Mouse (Mus musculus) thymus, adult 2 months (tissue): ENCODE results near the gene Msi2. TPM values are rescaled to one million over a fixed set of nuclear protein-coding genes. Genes with fewer than 3 reads are reported as not detected.

Source experiments
- DNase-seq: peaks from one replicate; pipeline ENCODE4 v3.0.0; 2021
- H3K27ac ChIP-seq: fragments of 200-500 bp; 2 replicates; pipeline ENCODE4 v1.5.1; 2012; ENCODE audit warnings: low read length, control low read depth; ENCODE audit not compliant: control insufficient read depth, insufficient read depth
- H3K27me3 ChIP-seq: fragments of 200-500 bp; 2 replicates; pipeline ENCODE4 v1.6.1; 2012; ENCODE audit warnings: mild to moderate bottlenecking, low read length, moderate library complexity, mixed read lengths; ENCODE audit not compliant: control insufficient read depth, insufficient read depth
- H3K36me3 ChIP-seq: fragments of 200-500 bp; 2 replicates; pipeline ENCODE4 v1.6.1; 2012; ENCODE audit warnings: mild to moderate bottlenecking, low read length, moderate library complexity; ENCODE audit not compliant: control insufficient read depth, insufficient read depth
- H3K4me1 ChIP-seq: fragments of 200-500 bp; replicated peaks from 2 replicates; pipeline ENCODE4 v1.6.1; 2012; ENCODE audit warnings: low read length; ENCODE audit not compliant: control insufficient read depth, insufficient read depth
- H3K4me3 ChIP-seq: fragments of 200-500 bp; 2 replicates; pipeline ENCODE4 v1.5.1; 2012; ENCODE audit warnings: mild to moderate bottlenecking, low read length, control low read depth, moderate library complexity; ENCODE audit not compliant: control insufficient read depth, insufficient read depth
- CTCF ChIP-seq: fragments of 200-500 bp; IDR thresholded peaks from 2 replicates; pipeline ENCODE4 v1.5.1; 2012; ENCODE audit warnings: mild to moderate bottlenecking, control low read depth, low read length, moderate library complexity, borderline replicate concordance; ENCODE audit not compliant: control insufficient read depth, poor library complexity, insufficient read depth; ENCODE audit errors: extremely low read depth
- POLR2A ChIP-seq: fragments of 200-500 bp; IDR thresholded peaks from 2 replicates; pipeline ENCODE4 v1.6.1; 2012; ENCODE audit warnings: mild to moderate bottlenecking, low read length, control low read depth, moderate library complexity; ENCODE audit not compliant: control insufficient read depth, poor library complexity, insufficient read depth; ENCODE audit errors: extremely low read depth
- WGBS: fragments of 180-500 bp; shearing (Covaris S2); methylation state at CpG from one replicate; pipeline ENCODE4 v1.1.7; 2018; 5-methylcytosine and 5-hydroxymethylcytosine counted together
- polyA plus RNA-seq: library from polyadenylated mRNA; depleted of rRNA; stranded (reverse); fragments of >200 nt; gene quantifications from 2 replicates; pipeline ENCODE4 v1.2.3, GENCODE M21; 2012

The Msi2 gene
- polyA plus RNA-seq, 1 experiment: 51.3 TPM

DNA sequence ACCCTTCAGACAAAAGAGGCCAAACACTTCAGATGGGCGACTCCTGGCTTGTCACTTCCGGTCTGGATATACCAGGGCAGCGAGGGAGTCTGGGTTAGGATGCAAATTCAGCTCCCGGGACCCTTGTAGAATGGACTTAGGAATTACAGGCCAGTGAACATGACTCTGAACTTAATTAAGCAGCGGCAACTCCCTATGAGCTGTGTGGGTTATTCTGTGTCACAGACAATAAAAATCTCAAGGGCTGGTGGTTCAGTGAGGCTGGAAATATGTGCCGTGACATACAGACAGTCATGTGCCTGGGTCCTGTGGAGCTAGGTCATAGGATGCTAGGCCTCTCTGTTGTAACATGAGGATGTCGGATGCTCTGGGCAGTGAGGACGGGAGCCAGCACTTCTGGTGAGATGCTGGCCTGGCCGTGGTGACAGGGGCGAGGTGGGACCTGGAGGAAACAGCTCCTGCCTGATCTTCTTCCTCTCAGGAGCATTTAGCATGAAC is 261.0 kb downstream of the Msi2 start:
- no peak for DNase-seq
- Histone ChIP-seq H3K36me3 (no peaks in the 10 kb centered on the region), H3K27ac (no peak overlapping the region), H3K4me1 (peaks cover 13% of the 10 kb centered on the region; the same call in 1 of the 2 replicates), H3K4me3 (no peak overlapping the region), H3K27me3 (no peaks in the 10 kb centered on the region)
- 96% methylated on average over 10 of the region's 10 CpGs for WGBS
- TF ChIP-seq POLR2A (no peak), CTCF (no peak)

DNA sequence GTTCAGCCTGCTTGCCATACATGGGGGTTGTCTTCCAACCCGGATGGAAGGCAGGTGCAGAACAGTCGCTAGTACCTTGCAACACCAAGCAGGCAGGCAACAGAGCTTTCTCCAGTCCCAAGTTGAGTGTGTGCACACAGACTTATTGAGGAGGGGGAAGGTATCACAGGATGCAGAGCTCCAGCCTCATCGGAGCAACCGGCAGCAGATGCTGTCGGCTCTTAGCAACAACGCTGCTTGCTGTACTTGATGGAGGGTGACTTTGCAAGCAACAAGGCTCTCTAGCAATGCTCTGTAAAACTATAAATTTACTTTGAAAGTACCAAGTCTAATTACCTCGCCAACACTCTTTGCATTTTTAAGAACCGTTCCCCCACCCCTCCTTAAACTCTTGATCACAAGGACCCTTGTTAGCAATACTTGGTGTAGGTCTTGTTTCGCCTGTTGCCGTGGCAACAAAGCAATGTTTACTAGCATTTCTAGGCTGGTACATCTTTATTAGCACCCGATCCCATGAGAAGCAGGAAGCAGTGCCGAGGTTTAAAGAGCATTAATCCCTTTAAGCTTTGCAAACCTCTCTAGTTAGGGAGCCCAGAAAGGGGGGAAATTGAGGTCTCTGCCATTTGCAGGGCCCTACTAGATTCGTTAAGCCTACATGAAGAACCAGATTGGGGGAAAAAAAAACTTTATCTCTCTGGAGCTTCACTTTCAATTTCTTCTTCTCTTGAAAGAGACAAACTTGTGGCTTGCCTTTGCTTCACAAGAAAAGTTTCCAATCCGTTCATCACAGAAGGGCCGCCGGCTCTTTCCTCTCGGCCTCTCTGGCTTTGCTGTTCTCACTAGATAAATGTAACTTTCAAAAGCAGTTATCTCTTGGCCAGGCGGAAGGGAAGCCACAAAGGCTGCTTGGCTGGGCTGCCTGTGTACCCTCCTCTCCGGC is 263.2 kb downstream of the Msi2 start:
- H3K36me3 ChIP-seq: no peaks in the 10 kb centered on the region
- no peaks in the 10 kb centered on the region for H3K27me3 ChIP-seq
- peak overlapping the region; percentile 64; the same call in 1 of the 2 replicates for H3K27ac ChIP-seq
- H3K4me3 ChIP-seq: no peak overlapping the region
- DNase-seq: no peak
- TF ChIP-seq POLR2A (no peak), CTCF (no peak)
- 64% methylated on average over 19 of the region's 19 CpGs for WGBS
- H3K4me1 ChIP-seq: peaks cover 13% of the 10 kb centered on the region; the same call in 1 of the 2 replicates

DNA sequence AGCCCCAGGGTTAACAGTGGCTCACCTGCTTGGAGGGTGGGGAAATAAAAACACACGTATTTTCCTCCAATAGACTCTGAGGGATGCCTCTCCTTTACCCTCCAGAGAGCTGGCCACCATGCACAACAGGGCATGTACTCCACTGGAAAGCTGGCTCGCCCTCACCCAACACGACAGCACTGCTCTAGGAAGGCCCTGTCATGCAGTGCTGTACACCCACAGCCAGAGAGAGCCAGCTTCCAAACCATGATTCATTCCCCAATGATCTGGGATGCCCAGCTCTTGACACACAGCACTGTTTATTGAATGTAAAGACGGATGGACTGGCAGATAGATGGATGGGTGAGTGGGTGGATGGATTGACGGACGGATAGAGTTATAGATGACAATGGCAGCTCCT is 269.1 kb downstream of the Msi2 start:
- no peak overlapping the region for H3K27ac ChIP-seq
- H3K4me1 ChIP-seq: no peaks in the 10 kb centered on the region
- WGBS: 97% methylated on average over 6 of the region's 6 CpGs
- H3K36me3 ChIP-seq: no peaks in the 10 kb centered on the region
- H3K4me3 ChIP-seq: no peak overlapping the region
- no peaks in the 10 kb centered on the region for H3K27me3 ChIP-seq
- DNase-seq: no peak
- TF ChIP-seq POLR2A (no peak), CTCF (no peak)

DNA sequence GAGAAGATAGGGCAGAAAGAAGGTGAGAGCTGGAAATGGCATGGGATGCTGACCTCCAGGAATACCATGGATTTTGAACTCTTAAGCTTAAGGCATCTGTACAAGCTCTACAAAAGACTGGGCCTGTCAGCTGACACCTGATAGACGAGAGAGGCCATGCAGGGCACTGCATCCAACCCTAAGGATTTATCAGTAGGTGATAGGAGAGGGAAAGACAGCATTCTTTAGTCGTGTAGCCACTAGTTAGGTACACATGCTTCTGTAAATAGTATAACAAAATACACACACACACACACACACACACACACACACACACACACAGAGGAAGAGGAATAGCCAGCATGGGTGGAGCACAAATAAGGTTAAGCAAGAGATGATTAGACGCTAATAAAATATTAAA is 269.7 kb downstream of the Msi2 start:
- WGBS: 84% methylated on average over 3 of the region's 3 CpGs
- TF ChIP-seq POLR2A: no peak
- no peak for TF ChIP-seq CTCF
- H3K36me3 ChIP-seq: no peaks in the 10 kb centered on the region
- no peaks in the 10 kb centered on the region for H3K27me3 ChIP-seq
- no peak overlapping the region for H3K4me3 ChIP-seq
- H3K4me1 ChIP-seq: no peaks in the 10 kb centered on the region
- no peak for DNase-seq
- H3K27ac ChIP-seq: no peak overlapping the region

DNA sequence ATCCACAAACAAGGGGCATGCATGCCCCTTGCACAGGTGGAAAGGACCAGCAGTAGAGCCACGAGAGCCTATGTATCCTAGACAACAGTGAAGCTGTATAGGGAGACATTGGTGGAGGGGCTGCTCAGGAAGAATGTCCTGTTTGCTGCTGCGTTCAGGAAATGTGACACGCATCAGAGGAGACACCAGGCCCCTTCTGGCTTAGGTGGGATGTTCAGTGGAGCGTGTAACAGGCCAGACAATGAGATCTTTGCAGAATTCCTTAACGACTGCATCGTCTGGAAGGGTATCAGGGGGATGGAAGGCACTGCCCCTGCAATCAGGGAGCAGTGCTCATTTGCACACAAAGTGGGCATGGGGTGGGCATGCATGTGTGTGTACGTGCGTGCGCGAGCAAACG is 271.0 kb downstream of the Msi2 start:
- Histone ChIP-seq H3K27ac (no peak overlapping the region), H3K36me3 (no peaks in the 10 kb centered on the region), H3K4me3 (no peak overlapping the region), H3K4me1 (no peaks in the 10 kb centered on the region), H3K27me3 (no peaks in the 10 kb centered on the region)
- DNase-seq: no peak
- no peak for TF ChIP-seq POLR2A
- no peak for TF ChIP-seq CTCF
- 95% methylated on average over 11 of the region's 11 CpGs for WGBS

DNA sequence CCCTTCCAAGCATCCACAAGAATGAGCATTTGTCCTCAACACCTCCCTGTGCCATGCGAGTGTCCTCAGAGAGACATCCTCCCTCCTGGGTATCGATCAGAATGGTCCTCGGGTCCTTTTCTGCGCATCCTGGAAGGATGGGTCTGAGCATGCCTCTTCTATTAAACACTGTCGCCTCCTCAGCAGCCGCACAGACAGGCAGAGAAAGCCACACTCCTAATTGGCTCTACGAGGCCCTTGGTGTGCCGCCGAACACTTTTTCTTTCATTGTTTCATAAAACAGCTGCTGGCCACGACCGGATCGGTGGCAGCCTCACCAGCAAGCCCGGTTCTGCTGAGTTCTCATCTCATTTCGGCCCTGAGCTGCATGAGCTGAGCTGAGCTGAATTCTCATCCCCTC is 274.4 kb downstream of the Msi2 start:
- Histone ChIP-seq H3K4me3 (no peak overlapping the region), H3K27me3 (no peaks in the 10 kb centered on the region), H3K4me1 (no peaks in the 10 kb centered on the region), H3K36me3 (no peaks in the 10 kb centered on the region), H3K27ac (no peak overlapping the region)
- 97% methylated on average over 14 of the region's 14 CpGs for WGBS
- no peak for TF ChIP-seq CTCF
- no peak for TF ChIP-seq POLR2A
- DNase-seq: no peak

DNA sequence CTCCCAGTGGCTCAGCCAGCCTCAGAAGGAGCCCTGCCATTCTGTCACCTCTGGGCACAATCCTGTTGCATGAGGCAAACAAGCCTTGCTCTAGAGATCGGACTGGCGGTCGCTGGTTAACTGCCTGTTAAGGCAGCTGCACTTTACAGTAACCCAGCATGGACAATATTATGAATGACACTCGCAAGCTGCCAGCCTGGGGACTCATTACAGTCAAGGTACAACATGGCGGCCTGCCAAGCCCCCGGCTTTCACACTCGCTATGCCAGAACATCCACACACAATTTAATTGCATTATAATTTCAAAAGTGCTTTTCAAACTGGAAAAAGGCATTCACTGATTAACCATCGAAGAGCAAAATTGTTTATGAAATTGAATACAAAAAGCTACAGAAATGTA is 275.0 kb downstream of the Msi2 start:
- Histone ChIP-seq H3K4me1 (no peaks in the 10 kb centered on the region), H3K36me3 (no peaks in the 10 kb centered on the region), H3K27ac (no peak overlapping the region), H3K27me3 (no peaks in the 10 kb centered on the region), H3K4me3 (no peak overlapping the region)
- DNase-seq: no peak
- 97% methylated on average over 8 of the region's 8 CpGs for WGBS
- TF ChIP-seq POLR2A: no peak
- TF ChIP-seq CTCF: no peak
